Mouse (Mus musculus): ENCODE results near the gene Sun2.

The Sun2 gene

DNA sequence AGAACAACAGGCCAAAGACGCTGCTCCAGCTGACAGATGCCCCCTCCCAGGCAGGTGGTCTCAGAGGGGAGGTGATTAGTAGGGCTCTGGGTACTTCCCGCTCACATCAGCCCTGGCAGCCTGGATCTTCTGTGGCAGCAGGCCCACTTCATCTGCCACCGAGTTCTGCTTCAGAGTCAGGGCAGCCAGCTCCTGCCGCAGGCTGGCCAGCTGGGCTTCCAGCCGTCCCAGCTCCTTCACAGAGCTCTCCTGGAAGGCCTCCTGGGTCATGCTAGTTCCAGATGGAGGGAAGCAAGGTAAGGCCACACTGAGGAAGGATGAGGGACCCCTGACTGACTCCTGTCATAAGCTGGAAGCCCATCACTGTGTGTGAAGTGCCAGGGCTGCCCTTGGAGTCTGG lies 14.0 kb downstream of the Sun2 start:
- no peak for DNase-seq (ENCODE audit: extremely low read depth, insufficient read length, low spot score)

DNA sequence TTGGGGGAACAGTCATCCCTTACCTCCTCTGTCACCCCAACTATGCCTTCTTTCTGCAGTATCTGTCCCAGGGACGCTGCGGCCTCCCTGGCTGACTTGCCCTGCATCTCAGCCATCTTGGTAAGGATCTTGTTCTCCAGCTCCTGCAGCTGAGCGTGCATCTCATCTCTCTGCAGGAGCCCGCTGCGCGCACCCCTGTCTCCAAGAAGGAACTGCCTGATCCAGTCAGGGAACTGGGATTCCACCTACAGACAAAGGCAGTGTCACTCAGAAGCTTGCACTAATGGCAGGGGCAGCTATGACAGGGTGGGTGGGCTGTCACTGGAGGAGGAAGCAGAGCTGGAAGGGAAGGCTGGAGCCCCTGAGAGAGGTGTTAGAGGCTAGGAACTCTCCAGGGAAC lies 14.5 kb downstream of the Sun2 start:
- DNase-seq (ENCODE audit: extremely low read depth, insufficient read length, low spot score): no peak

DNA sequence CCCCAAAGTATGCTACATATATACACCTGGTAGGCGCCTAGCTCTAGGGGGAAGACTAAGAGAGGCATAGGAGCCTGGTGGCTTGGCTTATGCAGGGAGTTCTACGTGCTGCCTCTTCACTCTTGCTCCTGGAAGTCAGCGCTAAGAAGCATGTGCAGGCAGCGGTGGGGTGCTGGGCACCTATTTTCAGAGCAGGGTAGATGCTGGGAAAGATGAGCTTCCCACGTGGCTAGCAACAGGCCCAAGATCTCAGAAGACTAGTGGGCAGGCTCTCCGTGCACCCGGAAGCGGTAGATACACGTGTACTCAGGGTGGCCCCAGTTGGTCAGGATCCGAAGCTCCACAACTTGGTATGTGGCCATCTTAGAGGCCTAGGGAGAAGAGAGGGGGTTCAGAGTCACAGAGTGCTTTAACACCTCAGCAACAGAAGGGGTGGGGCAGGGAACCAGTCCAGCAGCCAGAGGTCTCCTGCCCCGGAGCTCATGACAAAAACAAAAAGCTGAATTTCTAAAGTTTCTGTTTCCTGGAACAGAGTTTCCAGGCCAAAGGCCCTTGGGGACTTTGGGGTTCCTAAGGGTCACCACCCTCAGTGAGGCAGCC lies 17.0 kb downstream of the Sun2 start:
- no peak for DNase-seq (ENCODE audit: extremely low read depth, insufficient read length, low spot score)

DNA sequence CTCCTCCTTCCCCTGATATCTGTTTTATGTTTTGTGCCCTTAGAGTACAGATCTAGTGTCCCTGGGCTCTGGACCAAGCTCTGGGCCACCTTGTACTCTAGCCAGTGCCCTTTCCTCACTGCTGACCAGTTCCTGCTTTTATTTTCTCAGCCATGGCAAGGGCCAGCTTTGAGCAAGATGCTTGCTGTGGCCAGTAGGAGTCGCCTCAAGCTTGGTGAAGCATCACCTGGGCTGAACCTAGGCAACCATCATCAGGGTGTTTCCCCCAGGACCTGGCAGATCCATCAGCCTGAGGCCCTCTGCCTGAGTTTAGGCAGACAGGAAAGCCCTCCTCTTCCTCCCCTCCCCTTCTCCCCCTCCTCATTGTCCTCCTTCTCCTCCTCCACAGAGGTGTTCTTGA lies 18.9 kb downstream of the Sun2 start:
- no peak for DNase-seq (ENCODE audit: extremely low read depth, insufficient read length, low spot score)

DNA sequence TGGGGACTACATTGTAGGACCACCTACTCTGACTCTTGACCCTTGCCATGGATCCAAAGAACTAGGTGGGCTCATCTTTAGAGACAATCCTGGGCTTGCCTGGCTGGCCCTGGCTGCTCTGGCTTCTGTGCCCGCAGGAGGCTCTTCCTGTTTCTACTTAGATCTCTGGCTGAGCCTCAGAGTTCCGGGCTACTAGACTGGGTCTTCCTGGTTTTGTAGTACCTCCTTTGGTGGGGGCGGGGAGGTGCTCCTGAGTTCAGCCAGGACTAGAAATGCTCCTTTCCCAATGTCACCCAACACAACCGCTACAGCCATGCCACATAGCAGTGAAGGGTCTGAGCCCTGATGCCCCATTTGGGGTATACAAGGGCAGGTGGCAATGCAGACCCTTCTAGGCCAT lies 21.5 kb downstream of the Sun2 start:
- DNase-seq (ENCODE audit: extremely low read depth, insufficient read length, low spot score): no peak

DNA sequence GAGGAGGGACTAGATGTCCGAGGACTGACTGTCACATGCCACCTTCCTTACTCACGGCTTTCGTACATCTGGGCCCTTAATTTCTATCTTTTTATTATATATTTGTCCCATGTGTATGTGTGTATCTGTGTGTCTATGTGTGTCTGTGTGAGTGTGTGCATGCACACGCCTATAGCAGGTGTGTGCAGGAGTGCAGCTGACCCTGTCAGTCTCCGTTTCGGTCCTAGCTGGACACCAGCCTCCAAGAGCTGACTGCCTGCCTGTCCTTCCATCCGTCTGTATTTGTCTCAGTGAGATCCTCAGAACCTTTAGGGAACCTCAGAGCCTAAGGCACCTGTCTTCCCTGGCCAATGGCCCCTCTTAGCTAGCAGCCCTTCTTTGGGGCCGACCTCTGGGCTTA lies 22.1 kb downstream of the Sun2 start:
- DNase-seq (ENCODE audit: extremely low read depth, insufficient read length, low spot score): no peak

DNA sequence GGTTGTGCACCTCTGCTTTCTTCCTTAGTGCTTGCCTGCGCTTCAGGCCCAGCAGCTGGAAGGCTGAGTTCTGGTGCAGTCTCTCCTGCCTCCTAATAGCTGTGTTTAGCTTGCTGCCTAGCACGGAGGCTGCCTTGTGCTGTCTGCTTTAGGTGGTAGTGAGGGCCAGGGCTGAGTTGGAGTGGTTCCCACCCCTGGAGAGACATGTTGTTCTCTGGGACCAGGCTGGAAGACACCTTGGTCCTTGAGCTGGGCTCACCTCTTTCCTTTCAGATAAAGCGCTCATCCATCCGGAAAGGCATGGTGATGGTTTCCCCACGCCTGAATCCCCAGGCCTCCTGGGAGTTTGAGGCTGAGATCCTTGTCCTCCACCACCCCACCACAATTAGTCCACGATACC lies 25.6 kb downstream of the Sun2 start:
- DNase-seq (ENCODE audit: extremely low read depth, insufficient read length, low spot score): no peak

DNA sequence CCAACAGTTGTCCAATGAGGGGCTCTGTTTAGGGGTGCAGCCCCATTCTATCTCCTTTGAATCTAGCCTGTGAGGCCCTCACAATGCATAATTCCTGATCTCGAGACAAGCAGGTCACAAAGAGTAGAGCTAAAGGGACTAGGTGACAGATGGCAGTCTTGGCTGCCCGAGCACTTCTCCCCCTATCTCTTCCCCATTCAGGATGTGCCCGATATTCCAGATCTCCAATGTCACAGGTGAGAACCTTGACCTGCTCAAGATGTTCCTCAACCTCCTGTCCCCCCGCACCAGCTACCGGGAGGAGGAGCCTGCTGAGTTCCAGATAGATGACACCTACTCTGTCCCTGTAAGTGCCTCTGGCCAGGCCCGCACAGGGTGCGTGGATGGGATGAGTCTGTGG lies 26.7 kb downstream of the Sun2 start:
- DNase-seq (ENCODE audit: extremely low read depth, insufficient read length, low spot score): no peak

DNA sequence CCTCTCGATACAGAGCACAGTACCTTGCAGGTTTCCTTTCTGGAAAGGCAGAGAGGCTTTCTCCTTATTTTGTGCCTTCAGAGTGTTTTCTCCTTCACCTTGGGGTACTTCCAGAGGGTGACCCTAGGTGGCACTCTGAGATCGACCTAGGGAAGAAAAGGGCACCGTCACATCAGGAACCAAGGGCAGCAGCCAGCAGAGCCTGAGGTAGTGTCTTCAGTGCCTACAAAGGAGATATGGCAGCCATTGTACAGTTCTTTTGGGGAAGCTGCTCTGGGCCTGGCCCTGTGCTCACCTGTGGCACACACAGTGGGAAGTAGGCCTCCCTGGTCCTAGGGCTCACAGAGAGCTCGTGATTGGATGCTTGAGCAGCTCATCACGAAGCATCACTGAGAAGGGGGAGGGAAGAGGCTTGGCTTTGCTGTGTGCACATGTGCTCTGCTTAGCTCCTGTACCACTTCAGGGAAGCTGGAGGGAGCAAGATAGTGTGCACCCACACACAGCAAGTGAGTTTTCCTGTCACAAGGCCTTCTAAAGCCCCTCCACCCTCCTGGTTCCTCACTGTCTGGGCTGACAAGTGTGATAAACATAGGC lies 34.0 kb downstream of the Sun2 start:
- DNase-seq (ENCODE audit: extremely low read depth, insufficient read length, low spot score): no peak

DNA sequence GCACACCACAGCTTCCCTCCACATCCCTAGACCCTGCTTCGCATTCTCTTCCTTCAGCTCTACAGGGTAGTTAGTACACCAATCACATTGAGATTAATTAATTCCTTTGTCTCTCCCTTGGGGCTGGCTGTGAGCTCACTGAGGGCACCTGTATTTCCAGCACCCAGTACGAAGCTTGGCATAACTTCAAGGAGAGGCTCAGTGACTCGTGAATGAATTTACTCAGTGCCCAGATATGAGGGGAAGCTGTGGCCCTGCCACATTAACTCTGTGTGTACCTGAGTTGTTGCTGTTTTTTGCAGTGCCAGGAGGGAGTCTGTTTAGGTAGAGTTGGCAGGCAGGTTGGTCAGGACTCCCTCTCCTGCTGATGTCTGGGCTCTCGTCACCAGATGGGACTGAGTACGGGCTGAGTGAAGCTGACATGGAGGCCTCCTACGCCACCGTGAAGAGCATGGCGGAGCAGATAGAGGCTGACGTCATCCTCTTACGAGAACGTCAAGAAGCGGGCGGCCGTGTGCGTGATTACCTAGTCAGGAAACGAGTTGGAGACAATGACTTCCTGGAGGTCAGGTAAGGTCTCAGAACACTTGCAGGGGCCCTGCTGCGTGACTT lies 35.6 kb downstream of the Sun2 start:
- DNase-seq (ENCODE audit: extremely low read depth, insufficient read length, low spot score): no peak

DNA sequence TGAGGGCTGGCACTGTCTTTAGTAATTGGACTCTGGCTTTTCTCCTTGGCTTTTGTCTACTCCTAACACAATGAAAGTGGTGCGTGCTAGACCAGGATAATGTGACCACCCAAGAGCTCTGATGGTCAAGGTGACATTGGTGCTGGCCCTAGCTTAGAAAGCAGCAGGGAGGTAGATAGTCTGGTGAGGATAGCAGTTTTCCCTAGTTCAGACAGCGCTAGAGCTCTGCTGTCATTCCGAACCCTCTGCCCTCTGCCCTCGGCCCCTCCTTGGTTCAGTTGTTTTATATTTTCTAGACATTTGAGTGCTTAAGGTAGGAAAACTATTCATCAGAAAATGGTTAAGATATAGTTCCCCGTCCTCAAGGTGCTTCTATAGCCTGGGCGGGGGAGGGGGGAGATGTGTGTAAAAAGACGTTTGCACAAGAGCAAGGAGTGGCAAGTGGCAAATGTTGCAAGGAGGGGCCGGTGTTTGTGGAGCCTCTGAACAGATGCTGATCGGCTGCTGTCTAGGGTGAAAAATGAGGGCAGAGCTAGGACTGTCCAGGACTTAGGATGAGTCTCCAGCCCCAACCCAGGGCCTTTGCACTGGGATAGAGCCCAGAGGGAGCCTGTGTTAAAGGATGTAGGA lies 44.7 kb downstream of the Sun2 start:
- DNase-seq (ENCODE audit: extremely low read depth, insufficient read length, low spot score): no peak

DNA sequence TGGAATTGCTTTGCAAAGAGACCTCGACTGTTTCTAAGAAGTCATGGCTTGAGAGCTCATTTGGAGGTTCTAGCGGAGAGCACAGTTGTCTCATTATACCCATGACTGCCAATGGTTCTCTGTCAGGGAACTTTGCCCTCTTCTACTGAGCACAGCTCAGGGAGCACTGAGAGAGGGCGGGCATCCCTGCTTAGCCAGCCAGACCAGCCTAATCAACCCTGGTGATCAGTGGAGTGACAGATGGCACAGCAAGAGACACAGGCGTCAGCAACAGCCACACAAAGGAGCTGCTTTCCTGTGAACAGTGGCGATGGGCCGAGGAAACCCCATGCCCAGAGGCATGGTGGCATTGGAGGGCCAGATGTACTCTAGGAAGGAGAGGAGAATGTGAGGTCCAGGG lies 45.3 kb downstream of the Sun2 start:
- DNase-seq (ENCODE audit: extremely low read depth, insufficient read length, low spot score): no peak

DNA sequence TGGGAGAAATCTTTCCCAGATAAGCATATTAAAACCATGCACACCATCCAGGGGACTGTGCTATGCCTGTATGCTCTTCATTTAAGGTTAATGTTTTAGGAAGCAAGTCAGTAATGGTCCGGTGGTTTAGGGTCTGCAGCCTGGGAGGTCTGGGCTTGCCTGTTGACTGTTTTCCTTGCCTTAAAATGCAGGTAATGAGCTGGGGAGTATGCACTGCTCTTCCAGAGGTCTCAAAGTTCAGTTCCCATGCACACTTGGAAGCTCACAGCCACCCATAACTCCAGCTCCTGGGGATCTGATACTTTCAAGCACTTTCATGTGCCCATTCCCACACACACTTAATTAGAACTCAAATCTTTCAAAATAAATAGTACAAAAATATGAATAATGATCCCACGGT lies 45.8 kb downstream of the Sun2 start:
- no peak for DNase-seq (ENCODE audit: extremely low read depth, insufficient read length, low spot score)

DNA sequence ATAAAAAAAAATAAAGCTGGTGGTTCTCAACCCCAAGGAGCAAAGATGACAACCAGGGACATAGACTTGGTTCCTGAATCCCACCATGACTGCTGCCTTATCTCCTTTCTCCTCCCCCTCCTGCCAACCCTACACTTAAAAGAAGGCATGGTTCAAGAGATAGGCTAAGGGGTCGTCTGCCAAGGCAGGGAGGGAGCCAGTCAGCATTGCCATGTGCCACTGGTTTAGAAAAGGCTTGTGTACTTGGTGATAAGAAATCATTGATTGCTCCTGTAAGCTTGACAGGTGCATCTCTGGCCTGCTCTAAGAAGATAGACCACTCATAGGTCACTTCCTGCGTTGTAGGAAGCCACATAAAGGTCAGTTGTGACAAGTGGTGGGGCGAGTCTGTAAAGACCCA lies 46.8 kb downstream of the Sun2 start:
- no peak for DNase-seq (ENCODE audit: extremely low read depth, insufficient read length, low spot score)

DNA sequence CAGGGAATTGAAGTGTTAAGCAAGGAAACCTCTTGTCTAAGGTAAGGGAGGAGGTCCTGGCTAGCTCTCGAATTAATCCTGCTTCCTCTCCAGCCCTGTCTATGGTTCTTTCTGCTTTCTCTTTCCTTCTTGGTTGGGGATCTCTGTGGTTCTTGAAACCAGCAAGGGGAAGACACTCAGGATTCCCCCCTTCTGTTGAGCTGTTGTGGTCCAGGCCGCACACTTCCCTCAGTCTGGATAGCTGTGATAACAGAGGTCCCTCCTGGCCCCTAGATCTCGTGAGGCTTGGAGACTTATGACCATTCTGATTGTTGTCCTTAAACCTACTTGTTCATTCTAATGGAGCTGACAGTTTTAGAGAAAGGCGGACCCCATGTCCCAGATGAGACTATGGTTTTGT lies 47.8 kb downstream of the Sun2 start:
- DNase-seq (ENCODE audit: extremely low read depth, insufficient read length, low spot score): no peak

DNA sequence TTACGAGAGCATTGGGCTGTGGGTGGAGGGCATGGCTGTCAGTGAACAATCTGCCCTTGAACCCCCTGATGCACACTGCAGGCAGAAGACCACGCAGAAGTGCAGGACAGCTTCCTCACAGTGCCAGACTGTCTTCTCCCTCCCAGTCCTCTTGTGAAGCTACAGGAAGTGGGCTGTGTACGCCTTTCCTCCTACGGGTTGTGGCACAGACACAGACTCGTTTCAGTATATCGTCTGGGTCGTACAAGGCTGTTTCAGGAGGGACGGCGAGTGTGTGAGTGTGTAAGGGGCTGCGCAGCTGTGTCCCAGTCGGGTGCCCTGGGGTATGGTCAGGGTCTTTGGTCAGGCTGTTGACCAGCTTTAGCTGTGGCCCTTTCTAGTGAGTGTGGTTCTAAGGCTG lies 48.6 kb downstream of the Sun2 start:
- no peak for DNase-seq (ENCODE audit: extremely low read depth, insufficient read length, low spot score)

DNA sequence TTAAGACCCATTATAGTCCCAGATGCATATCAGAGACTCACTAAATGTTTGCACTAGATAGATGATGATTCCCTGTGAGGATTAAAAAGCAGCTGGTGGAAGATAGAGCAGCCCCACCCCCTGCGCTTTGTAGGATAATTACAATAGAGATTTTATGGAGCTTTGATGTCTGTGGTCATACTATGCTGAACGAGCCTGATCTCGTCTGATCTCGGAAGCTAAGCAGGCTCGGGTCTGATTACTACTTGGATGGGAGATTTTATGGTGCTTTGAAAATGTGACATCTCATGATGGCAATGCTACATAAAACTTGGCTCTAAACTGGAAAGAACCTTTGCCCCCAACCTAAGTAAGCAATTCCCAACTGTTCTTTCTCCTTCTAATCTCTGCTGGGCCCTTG lies 50.0 kb downstream of the Sun2 start:
- DNase-seq (ENCODE audit: extremely low read depth, insufficient read length, low spot score): no peak

DNA sequence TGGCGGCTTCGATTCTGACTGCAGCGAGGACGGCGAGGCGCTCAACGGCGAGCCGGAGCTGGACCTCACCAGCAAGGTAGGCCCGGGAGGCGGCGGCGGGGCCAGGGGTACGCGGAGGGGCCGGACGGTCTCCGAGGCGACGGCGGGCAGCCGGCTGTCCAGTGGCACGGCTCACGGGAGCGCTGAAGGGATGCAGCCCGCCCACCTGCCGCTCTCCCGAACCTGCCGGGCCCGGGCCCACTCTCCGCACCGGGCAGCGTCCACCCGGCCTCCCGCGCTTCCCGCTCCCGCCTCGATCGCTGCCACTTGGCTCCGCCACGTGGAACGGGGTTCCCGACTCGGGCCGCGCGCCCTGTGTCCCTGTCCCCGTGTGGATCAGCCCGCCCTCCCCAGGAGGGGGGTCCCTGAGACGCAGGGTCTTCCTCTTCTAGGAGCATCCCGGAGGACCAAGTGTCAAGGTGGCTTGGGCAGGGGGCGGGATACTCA lies 51.3 kb downstream of the Sun2 start:
- DNase-seq (ENCODE audit: extremely low read depth, insufficient read length, low spot score): no peak

DNA sequence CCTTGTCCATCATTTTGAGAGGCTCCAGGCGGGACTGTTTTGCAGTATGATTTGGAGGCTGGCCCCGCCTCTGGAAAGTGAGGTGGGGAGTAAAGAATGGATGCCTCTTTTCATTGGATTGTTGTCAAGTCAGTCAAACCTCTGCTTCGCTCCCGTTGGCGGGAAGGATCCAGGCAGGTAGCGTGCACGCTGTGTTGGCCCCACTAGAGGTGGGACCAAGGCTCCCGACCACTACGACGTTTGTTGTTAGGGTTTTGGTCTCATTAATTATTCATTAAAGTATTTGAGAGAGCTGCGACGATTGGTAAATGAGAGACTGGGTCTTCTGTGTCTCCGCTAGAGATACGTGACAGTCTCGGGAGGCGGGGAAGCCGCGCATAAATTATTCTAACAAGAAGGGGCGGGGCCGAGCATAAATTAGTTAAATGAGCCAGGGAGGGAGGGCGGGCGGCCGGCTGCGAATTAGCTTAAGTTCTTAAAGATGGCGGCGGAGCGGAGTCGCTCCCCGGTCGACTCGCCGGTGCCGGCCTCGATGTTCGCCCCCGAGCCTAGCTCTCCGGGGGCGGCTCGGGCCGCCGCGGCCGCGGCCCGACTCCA lies 51.8 kb downstream of the Sun2 start, which contains the start of gene Gtpbp1:
Gene Gtpbp1, plus strand, starts transcription at position 420 of the 597 bp plus-strand sequence.
- DNase-seq (ENCODE audit: extremely low read depth, insufficient read length, low spot score): peak; percentile 92

DNA sequence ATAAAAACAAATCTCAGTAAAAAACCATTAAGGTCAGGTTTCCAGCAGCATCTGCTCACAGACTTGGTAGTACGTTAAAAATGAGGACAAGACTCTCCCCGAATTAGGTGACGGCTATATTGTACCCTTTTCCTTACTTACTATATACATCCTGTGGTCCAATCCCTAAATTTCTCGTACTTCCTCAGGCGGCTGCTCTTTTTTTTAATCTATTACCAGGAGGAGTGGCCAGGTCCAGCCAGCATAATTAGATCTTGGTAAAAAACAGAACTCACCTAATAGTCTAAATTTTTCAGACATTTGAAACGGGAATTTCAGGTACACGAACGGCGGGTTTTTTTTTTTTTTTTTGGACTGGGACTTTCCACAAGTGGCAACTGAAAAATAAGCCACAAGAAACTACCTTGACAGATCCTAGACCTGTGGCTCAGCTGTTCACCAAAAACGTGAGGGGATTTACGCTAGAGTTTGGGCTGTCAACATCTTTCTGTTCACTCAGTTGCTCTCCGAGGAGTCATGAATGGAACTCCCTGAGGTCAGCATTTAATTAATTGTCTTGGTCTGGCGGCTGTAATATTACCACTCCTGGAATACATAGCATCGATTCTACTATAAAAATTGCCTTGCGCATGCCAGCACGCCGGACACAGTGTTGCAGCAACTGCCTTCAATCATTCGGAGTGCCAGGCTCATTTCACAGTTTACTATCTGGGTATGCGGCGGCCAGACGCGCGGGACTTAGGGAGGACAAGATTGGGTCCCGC lies 52.5 kb downstream of the Sun2 start:
- DNase-seq (ENCODE audit: extremely low read depth, insufficient read length, low spot score): no peak
